Mouse (Mus musculus) olfactory bulb, adult 2 months (tissue): ENCODE results near the gene Rexo2.

ENCODE experiments used
- CTCF ChIP-seq: fragments of 200-500 bp; IDR thresholded peaks from 2 replicates; pipeline ENCODE4 v1.5.1; 2012; ENCODE audit warnings: low read depth, mild to moderate bottlenecking, low read length, moderate library complexity; ENCODE audit not compliant: insufficient read depth
- POLR2A ChIP-seq: fragments of 200-500 bp; IDR thresholded peaks from 2 replicates; pipeline ENCODE4 v1.6.1; 2012; ENCODE audit warnings: mild to moderate bottlenecking, low read depth, low read length, moderate library complexity; ENCODE audit not compliant: insufficient read depth

DNA sequence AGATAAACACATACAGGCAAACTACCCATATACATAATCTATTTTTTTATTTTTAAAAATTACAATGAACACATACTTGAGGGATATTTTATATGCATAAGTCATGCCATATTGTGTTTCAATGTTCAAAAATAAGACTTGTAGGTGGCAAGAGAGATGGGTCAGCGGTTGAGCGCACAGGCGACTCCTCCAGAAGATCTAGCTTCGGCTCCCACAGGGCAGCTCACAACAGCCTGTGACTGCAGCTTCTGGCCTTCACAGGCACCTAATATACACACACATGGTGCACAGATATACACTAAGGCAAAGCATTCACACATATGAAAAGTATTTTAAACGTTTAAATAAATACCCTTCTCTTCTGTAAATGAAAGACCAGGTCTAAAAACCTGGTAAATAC is 21.0 kb downstream of the Rexo2 start:
- TF ChIP-seq CTCF, result no peak
- no peak for TF ChIP-seq POLR2A
